Mouse (Mus musculus): ENCODE data around the gene Fbxw8. TPM values are rescaled to one million over a fixed set of nuclear protein-coding genes. Genes with fewer than 3 reads are reported as not detected.

Gene Fbxw8
- polyA plus RNA-seq, 1 experiment from 2014 or later = 28.9 TPM

DNA sequence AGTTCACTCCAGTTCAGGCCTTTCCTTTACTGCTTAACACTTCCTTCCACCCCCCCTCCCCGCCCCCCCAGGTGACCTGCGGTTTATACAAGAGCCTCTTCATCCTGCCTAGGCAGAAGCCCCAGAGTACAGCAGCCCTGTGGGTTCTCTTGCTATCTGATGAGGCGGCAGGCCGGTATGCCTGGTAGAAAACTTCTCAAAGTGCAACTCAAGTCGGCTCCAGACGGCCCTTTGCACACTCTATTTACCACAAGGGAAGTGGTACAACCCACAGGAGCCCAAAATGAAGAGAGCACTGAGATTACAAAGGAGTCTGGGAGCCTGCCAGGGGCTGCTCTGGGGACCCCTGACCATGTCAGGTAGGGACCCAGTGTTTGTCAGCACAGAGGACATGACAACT is 73.3 kb downstream of the Fbxw8 start:
- ATAC-seq (replicated peaks; ENCODE audit: low FRiP score) = no peak
- no peak overlapping the region for H3K4me2 ChIP-seq
- H3K36me3 ChIP-seq = peaks cover 24% of the 10 kb centered on the region
- no peak overlapping the region for H3K9ac ChIP-seq
- no peak overlapping the region for H3K4me3 ChIP-seq (replicated peaks)
- peaks cover 38% of the 10 kb centered on the region for H3K4me1 ChIP-seq
- no peaks in the 10 kb centered on the region for H3K27me3 ChIP-seq
- 76% methylated on average over 6 of the region's 6 CpGs for WGBS
- H3K9me3 ChIP-seq (replicated peaks) = no peaks in the 10 kb centered on the region
- H3K27ac ChIP-seq = no peak overlapping the region

GRCm38 (mm10) chr5:118081374-118081949 is 73.8 kb downstream of the Fbxw8 start:
- peaks cover 30% of the 10 kb centered on the region for H3K36me3 ChIP-seq
- H3K27me3 ChIP-seq = no peaks in the 10 kb centered on the region
- H3K4me3 ChIP-seq (replicated peaks) = no peak overlapping the region
- 81% methylated on average over 9 of the region's 9 CpGs for WGBS
- no peak for ATAC-seq (replicated peaks; ENCODE audit: low FRiP score)
- H3K27ac ChIP-seq = no peak overlapping the region
- no peaks in the 10 kb centered on the region for H3K9me3 ChIP-seq (replicated peaks)
- no peak overlapping the region for H3K4me2 ChIP-seq
- H3K4me1 ChIP-seq = peaks cover 33% of the 10 kb centered on the region
- H3K9ac ChIP-seq = no peak overlapping the region

GRCm38 (mm10) chr5:118079839-118080250 is 75.4 kb downstream of the Fbxw8 start:
- peaks cover 32% of the 10 kb centered on the region for H3K4me1 ChIP-seq
- 58% methylated on average over 11 of the region's 11 CpGs for WGBS
- no peak overlapping the region for H3K4me2 ChIP-seq
- H3K4me3 ChIP-seq (replicated peaks) = no peak overlapping the region
- H3K36me3 ChIP-seq = peaks cover 46% of the 10 kb centered on the region
- H3K9me3 ChIP-seq (replicated peaks) = no peaks in the 10 kb centered on the region
- no peak overlapping the region for H3K27ac ChIP-seq
- no peak for ATAC-seq (replicated peaks; ENCODE audit: low FRiP score)
- H3K9ac ChIP-seq = no peak overlapping the region
- no peaks in the 10 kb centered on the region for H3K27me3 ChIP-seq

- Histone ChIP-seq H3K9me3 (replicated peaks) (no peaks in the 10 kb centered on the region), H3K27ac (no peak overlapping the region), H3K27me3 (no peaks in the 10 kb centered on the region), H3K36me3 (peaks cover 51% of the 10 kb centered on the region), H3K4me2 (no peak overlapping the region), H3K4me3 (replicated peaks) (no peak overlapping the region), H3K9ac (no peak overlapping the region), H3K4me1 (peaks cover 32% of the 10 kb centered on the region)
- WGBS = 80% methylated on average over 6 of the region's 6 CpGs
- ATAC-seq (replicated peaks; ENCODE audit: low FRiP score) = no peak
These were observed 75.9 kb downstream of the Fbxw8 start for GRCm38 (mm10) chr5:118079354-118079753.

- Histone ChIP-seq H3K4me2 (no peak overlapping the region), H3K9me3 (replicated peaks) (no peaks in the 10 kb centered on the region), H3K4me1 (peaks cover 28% of the 10 kb centered on the region), H3K4me3 (replicated peaks) (no peak overlapping the region), H3K36me3 (peaks cover 59% of the 10 kb centered on the region), H3K9ac (no peak overlapping the region), H3K27ac (no peak overlapping the region), H3K27me3 (no peaks in the 10 kb centered on the region)
- 83% methylated on average over 6 of the region's 6 CpGs for WGBS
- no peak for ATAC-seq (replicated peaks; ENCODE audit: low FRiP score)
These were observed 76.7 kb downstream of the Fbxw8 start for GRCm38 (mm10) chr5:118078550-118078949.

GRCm38 (mm10) chr5:118076721-118077592 is 78.3 kb downstream of the Fbxw8 start:
- Histone ChIP-seq H3K27ac (no peak overlapping the region), H3K4me2 (no peak overlapping the region), H3K9ac (no peak overlapping the region), H3K27me3 (no peaks in the 10 kb centered on the region), H3K9me3 (replicated peaks) (no peaks in the 10 kb centered on the region), H3K4me3 (replicated peaks) (no peak overlapping the region), H3K4me1 (peaks cover 18% of the 10 kb centered on the region), H3K36me3 (peaks cover 71% of the 10 kb centered on the region)
- WGBS = 88% methylated on average over 15 of the region's 15 CpGs
- no peak for ATAC-seq (replicated peaks; ENCODE audit: low FRiP score)

GRCm38 (mm10) chr5:118073213-118073773 is 82.0 kb downstream of the Fbxw8 start:
- ATAC-seq (replicated peaks; ENCODE audit: low FRiP score) = no peak
- Histone ChIP-seq H3K4me3 (replicated peaks) (no peak overlapping the region), H3K9ac (no peak overlapping the region), H3K4me2 (no peak overlapping the region), H3K36me3 (peaks cover 79% of the 10 kb centered on the region), H3K27ac (no peak overlapping the region), H3K27me3 (no peaks in the 10 kb centered on the region), H3K9me3 (replicated peaks) (no peaks in the 10 kb centered on the region), H3K4me1 (no peaks in the 10 kb centered on the region)
- 91% methylated on average over 15 of the region's 15 CpGs for WGBS

- H3K27me3 ChIP-seq = no peaks in the 10 kb centered on the region
- no peaks in the 10 kb centered on the region for H3K9me3 ChIP-seq (replicated peaks)
- H3K27ac ChIP-seq = 0 out of 2 replicates have a peak overlapping the region, but pooled peaks have one; percentile 54
- no peak overlapping the region for H3K4me3 ChIP-seq (replicated peaks)
- no peak overlapping the region for H3K4me2 ChIP-seq
- H3K9ac ChIP-seq = no peak overlapping the region
- ATAC-seq (replicated peaks; ENCODE audit: low FRiP score) = no peak
- H3K36me3 ChIP-seq = peaks cover 81% of the 10 kb centered on the region
- WGBS = 60% methylated on average over 5 of the region's 5 CpGs
- H3K4me1 ChIP-seq = peaks cover 6% of the 10 kb centered on the region
These were observed 83.5 kb downstream of the Fbxw8 start for GRCm38 (mm10) chr5:118071766-118072165.

DNA sequence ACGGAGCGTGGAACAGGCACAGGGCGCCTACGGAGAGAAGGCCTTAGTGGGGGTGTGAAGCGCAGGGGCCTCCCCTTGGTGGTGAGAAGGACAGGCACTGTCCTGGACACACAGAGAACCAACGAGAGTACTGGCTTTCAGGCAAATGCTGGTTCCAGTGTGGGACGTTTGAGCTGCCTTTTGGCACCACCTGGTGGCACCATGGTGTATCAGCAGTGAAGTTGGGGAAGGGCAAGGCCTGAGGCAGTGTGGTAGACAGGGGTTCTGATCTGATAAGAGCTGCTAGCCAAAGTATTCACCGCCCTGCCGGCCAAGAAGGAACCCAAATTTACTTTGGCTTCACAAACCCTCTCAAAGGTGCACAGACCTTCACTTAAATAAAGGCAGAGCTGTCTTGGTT is 85.9 kb downstream of the Fbxw8 start:
- peaks cover 29% of the 10 kb centered on the region for H3K4me1 ChIP-seq
- H3K9ac ChIP-seq = no peak overlapping the region
- H3K4me2 ChIP-seq = no peak overlapping the region
- no peak overlapping the region for H3K4me3 ChIP-seq (replicated peaks)
- no peaks in the 10 kb centered on the region for H3K9me3 ChIP-seq (replicated peaks)
- no peak overlapping the region for H3K27ac ChIP-seq
- no peaks in the 10 kb centered on the region for H3K27me3 ChIP-seq
- ATAC-seq (replicated peaks; ENCODE audit: low FRiP score) = peak; percentile 31; the same call in 1 of the 2 replicates
- peaks cover 75% of the 10 kb centered on the region for H3K36me3 ChIP-seq
- WGBS = 43% methylated on average over 9 of the region's 9 CpGs

DNA sequence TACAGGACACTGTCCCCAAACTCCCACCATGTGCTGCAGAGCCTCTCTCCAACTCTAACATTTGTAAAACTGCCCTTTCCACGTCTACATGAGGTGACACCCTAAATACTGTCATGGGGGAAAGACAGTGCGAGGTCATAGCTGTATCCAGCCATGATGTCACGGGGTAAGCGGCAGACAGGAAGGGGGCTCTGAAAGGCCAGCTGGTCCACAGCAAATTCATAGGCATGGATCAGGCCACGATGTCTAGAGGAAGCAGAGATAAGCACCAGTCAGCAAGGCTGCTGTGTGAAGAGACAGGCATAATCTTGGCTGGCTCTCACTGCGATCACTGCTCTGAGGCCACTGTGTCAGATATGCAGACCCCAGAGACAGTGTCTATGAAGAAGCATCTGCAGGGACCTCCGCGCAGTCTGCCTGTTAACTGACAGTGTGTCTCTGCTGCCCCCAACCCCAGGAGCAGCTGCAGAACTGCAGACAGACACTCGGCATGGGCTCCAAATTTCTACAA is 87.2 kb downstream of the Fbxw8 start:
- Histone ChIP-seq H3K4me1 (peaks cover 42% of the 10 kb centered on the region), H3K9ac (no peak overlapping the region), H3K4me3 (replicated peaks) (no peak overlapping the region), H3K27me3 (no peaks in the 10 kb centered on the region), H3K27ac (no peak overlapping the region), H3K36me3 (peaks cover 62% of the 10 kb centered on the region), H3K9me3 (replicated peaks) (no peaks in the 10 kb centered on the region), H3K4me2 (no peak overlapping the region)
- 86% methylated on average over 9 of the region's 9 CpGs for WGBS
- no peak for ATAC-seq (replicated peaks; ENCODE audit: low FRiP score)

- H3K27ac ChIP-seq = 0 out of 2 replicates have a peak overlapping the region, but pooled peaks have one; percentile 93
- H3K4me2 ChIP-seq = no peak overlapping the region
- WGBS = 62% methylated on average over 4 of the region's 4 CpGs
- no peak overlapping the region for H3K9ac ChIP-seq
- no peak for ATAC-seq (replicated peaks; ENCODE audit: low FRiP score)
- H3K4me1 ChIP-seq = peaks cover 45% of the 10 kb centered on the region
- no peaks in the 10 kb centered on the region for H3K27me3 ChIP-seq
- H3K36me3 ChIP-seq = peaks cover 58% of the 10 kb centered on the region
- no peak overlapping the region for H3K4me3 ChIP-seq (replicated peaks)
- no peaks in the 10 kb centered on the region for H3K9me3 ChIP-seq (replicated peaks)
These were observed 87.7 kb downstream of the Fbxw8 start for GRCm38 (mm10) chr5:118067572-118067971.

DNA sequence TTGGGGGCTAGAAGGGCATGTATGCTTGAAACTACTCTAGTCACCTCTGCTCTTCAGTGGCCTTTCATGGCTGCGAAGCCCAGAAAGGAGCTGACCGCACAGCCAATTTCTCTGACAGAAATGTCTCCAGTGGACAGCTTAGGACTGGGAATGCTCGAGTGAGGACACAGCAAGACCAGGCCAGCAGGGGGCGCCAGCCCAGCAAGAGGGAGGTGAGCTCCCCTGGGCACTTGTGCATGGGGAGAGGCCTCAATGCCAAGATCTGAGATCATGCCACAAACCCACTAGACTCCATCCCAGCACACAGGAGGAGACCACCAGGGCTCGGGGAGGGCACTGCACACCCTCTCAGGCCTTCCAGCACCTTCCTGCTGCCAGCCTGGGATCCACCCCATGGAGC is 88.4 kb downstream of the Fbxw8 start:
- H3K27me3 ChIP-seq = no peaks in the 10 kb centered on the region
- H3K4me3 ChIP-seq (replicated peaks) = no peak overlapping the region
- no peak overlapping the region for H3K9ac ChIP-seq
- no peak overlapping the region for H3K4me2 ChIP-seq
- H3K9me3 ChIP-seq (replicated peaks) = no peaks in the 10 kb centered on the region
- H3K27ac ChIP-seq = peak overlapping the region; percentile 93
- WGBS = 59% methylated on average over 5 of the region's 5 CpGs
- no peak for ATAC-seq (replicated peaks; ENCODE audit: low FRiP score)
- peaks cover 51% of the 10 kb centered on the region for H3K36me3 ChIP-seq
- peaks cover 45% of the 10 kb centered on the region for H3K4me1 ChIP-seq

All from kidney, embryonic 15.5 days (tissue).